Mouse (Mus musculus) left cerebral cortex, adult 2 months (tissue): ENCODE measurements at regions not wholly inside any gene's neighbourhood (a gene's known extent, or its start where the extent isn't known, plus 50 kb on each side); places are given as distances from the start of the nearest gene placed in this dataset.

Experiments
- DNase-seq, 2 experiments: peaks; one replicate each; pipeline ENCODE4 v3.0.0; 2021 to 2022; ENCODE audit warnings: low spot score in 2 of 2, mixed read lengths in 1 of 2; ENCODE audit errors: extremely low spot score in 1 of 2
- H3K27ac ChIP-seq: fragments of 200-600 bp; 2 replicates; pipeline ENCODE4 v1.8.1; 2022
- H3K4me3 ChIP-seq: fragments of 200-600 bp; 2 replicates; pipeline ENCODE4 v1.8.1; 2022
- CTCF ChIP-seq: fragments of 200-600 bp; IDR thresholded peaks from 2 replicates; pipeline ENCODE4 v1.8.1; 2022; ENCODE audit warnings: antibody characterized with exemption, mild to moderate bottlenecking, moderate library complexity
- intact Hi-C: fragments of 180-260 bp; cut with DNase I; formaldehyde crosslinking; loops from one replicate; pipeline ENCODE4 v1.15.1; 2025

GRCm38 (mm10) chr1:190041096-190041706 lies 119.0 kb upstream of the Smyd2 start:
- no peak; the same call in 1 of the 2 replicates for TF ChIP-seq CTCF
- no peak for DNase-seq
- no peak overlapping the region for H3K27ac ChIP-seq
- H3K4me3 ChIP-seq, result no peak overlapping the region
- intact Hi-C loops, result loop anchor here (10.0 kb wide), 2 partner anchors 724 to 844 kb away; no protein-coding TSS in a partner anchor

GRCm38 (mm10) chr1:190038046-190038445 lies 115.9 kb upstream of the Smyd2 start:
- Histone ChIP-seq H3K27ac (no peak overlapping the region), H3K4me3 (no peak overlapping the region)
- TF ChIP-seq CTCF, result no peak
- intact Hi-C loops, result no loop called here
- DNase-seq, result no peak

- intact Hi-C loops, result no loop called here
- TF ChIP-seq CTCF, result no peak
- no peak for DNase-seq
Observed at GRCm38 (mm10) chr1:190036726-190037125, 114.6 kb upstream of the Smyd2 start.

GRCm38 (mm10) chr1:190035935-190036334 lies 113.8 kb upstream of the Smyd2 start:
- no peak overlapping the region for H3K4me3 ChIP-seq
- TF ChIP-seq CTCF, result no peak
- DNase-seq, result no peak
- intact Hi-C loops, result no loop called here
- H3K27ac ChIP-seq, result no peak overlapping the region

More at GRCm38 (mm10) chr1:190036726-190037125, 114.6 kb upstream of the Smyd2 start:
- no peak overlapping the region for H3K27ac ChIP-seq
- no peak overlapping the region for H3K4me3 ChIP-seq

GRCm38 (mm10) chr1:190034091-190034490 lies 111.9 kb upstream of the Smyd2 start:
- TF ChIP-seq CTCF, result no peak
- DNase-seq, result no peak
- H3K27ac ChIP-seq, result no peak overlapping the region
- no peak overlapping the region for H3K4me3 ChIP-seq
- intact Hi-C loops, result no loop called here

GRCm38 (mm10) chr1:190027536-190027935 lies 105.4 kb upstream of the Smyd2 start:
- TF ChIP-seq CTCF, result no peak
- no peak overlapping the region for H3K4me3 ChIP-seq
- no peak for DNase-seq
- intact Hi-C loops, result no loop called here
- no peak overlapping the region for H3K27ac ChIP-seq

GRCm38 (mm10) chr1:190009466-190009865 lies 87.3 kb upstream of the Smyd2 start:
- TF ChIP-seq CTCF, result no peak
- intact Hi-C loops, result no loop called here
- H3K4me3 ChIP-seq, result no peak overlapping the region
- H3K27ac ChIP-seq, result no peak overlapping the region
- DNase-seq, result no peak

GRCm38 (mm10) chr1:190007271-190007670 lies 85.1 kb upstream of the Smyd2 start:
- Histone ChIP-seq H3K4me3 (no peak overlapping the region), H3K27ac (no peak overlapping the region)
- intact Hi-C loops, result no loop called here
- no peak for DNase-seq
- no peak for TF ChIP-seq CTCF

- TF ChIP-seq CTCF, result no peak
- no peak for DNase-seq
- Histone ChIP-seq H3K4me3 (no peak overlapping the region), H3K27ac (no peak overlapping the region)
- intact Hi-C loops, result no loop called here
Observed at GRCm38 (mm10) chr1:190001084-190001483, 78.9 kb upstream of the Smyd2 start.

- Histone ChIP-seq H3K4me3 (no peak overlapping the region), H3K27ac (no peak overlapping the region)
- no peak for TF ChIP-seq CTCF
- DNase-seq, result no peak
- intact Hi-C loops, result no loop called here
Observed at GRCm38 (mm10) chr1:189993706-189994105, 71.5 kb upstream of the Smyd2 start.

GRCm38 (mm10) chr1:189993221-189993620 lies 71.1 kb upstream of the Smyd2 start:
- H3K27ac ChIP-seq, result no peak overlapping the region
- DNase-seq, result no peak
- no peak for TF ChIP-seq CTCF
- intact Hi-C loops, result no loop called here
- H3K4me3 ChIP-seq, result no peak overlapping the region

- intact Hi-C loops, result no loop called here
- Histone ChIP-seq H3K27ac (no peak overlapping the region), H3K4me3 (no peak overlapping the region)
- TF ChIP-seq CTCF, result no peak
- DNase-seq, result no peak
Observed at GRCm38 (mm10) chr1:189991089-189991488, 68.9 kb upstream of the Smyd2 start.

GRCm38 (mm10) chr1:189990046-189990622 lies 68.0 kb upstream of the Smyd2 start:
- no peak for DNase-seq
- Histone ChIP-seq H3K27ac (no peak overlapping the region), H3K4me3 (no peak overlapping the region)
- intact Hi-C loops, result no loop called here
- TF ChIP-seq CTCF, result no peak
